Mouse (Mus musculus): ENCODE results near the gene Zfp800.

Gene Zfp800

DNA sequence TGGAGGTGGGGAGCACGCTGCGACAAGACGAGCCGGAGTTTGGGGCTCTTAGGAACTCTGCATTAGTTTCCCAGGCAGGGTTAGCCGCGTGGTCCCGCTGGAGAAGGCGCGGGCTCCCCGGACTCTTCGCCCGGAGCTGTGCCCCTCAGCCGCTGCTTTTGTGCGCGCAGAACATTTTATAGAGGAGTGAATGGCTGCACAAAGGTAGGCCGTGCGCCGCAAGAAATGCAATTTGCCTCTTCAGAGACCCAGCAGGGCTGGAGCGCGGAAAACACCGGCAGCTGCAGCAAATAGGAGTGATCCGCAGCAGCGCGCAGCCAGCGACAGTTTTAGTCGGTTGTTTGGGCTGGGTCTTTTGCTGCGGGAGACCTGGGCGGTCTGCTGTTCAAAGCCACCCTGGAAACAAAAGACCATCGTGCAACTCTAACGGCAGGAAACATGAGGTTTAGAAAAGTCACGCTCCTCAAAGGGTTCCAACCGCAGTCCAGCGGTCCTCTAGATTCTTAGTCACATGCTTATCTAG, at the start of gene Zfp800:
Gene Zfp800 (minus strand): TSS at position 325 of the 523 bp plus-strand sequence.
- peak; percentile 18 for DNase-seq (ENCODE audit: low spot score)

DNA sequence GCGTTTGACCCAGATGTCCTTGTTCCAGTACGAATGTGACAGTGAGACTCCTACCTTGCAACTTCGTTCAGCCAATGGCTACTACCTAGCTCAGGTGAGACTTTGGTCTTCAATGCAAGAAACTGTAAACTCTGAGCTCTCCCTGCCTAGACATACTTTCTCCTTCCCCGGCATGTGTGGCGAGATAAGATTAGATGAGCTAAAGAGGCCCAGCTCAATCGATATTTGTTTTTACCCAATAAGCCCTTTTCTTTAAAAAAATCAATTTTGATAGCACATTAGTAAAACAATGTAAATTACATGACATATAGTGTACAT, 33.7 kb upstream of the Zfp800 start:
- no peak for DNase-seq (ENCODE audit: low spot score)

DNA sequence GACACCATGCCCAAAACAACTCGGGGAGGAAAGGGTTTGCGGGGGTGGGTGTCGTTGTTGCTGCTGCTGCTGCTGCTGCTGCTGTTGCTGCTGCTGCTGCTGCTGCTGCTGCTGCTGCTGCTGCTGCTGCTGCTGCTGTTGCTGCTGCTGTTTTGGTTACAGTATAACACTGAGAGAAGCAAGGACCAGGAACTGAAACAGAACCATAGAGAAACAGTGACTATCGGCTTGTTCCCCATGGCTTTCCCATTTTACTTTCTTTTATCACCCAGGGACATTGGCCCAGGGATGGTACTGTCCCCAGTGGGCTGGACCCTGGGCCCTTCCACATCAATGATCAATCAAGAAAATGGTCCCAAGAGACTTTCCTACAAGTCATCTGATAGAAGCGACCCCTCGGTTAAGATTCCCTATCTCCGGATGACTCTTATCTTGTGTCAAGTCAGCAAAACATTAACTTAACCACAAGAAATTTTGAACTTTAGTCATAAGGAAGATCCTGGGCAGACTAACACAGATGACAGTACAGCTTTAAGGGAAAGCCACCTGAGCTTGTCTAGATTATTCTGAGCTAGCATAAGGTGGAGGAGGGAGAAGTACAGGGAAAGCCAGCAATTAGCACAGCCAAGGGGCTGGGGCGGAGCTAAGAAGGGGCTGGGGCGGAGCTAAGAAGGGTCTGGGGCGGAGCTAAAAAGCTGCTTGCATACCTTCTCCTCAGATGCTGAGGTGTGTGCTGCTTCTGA, 33.2 kb upstream of the Zfp800 start:
- DNase-seq (ENCODE audit: low spot score): no peak

DNA sequence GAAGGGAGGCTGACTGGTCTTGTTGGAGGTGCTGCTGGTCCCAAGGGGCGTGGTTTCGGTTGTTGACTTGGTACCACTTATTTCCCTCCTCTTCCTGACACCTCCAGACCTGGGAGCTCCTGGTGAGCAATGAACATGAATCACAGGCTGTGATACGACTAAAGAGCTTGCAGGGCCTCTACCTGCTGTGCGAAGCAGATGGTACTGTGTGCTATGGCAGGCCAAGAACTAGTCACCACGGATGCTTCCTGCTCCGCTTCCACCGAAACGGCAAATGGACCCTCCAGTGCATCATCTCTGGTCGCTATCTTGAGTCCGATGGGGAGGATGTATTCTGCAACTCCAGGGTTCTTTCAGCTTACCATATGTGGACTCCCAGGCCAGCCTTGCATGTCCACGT, 32.1 kb upstream of the Zfp800 start:
- DNase-seq (ENCODE audit: low spot score): no peak

DNA sequence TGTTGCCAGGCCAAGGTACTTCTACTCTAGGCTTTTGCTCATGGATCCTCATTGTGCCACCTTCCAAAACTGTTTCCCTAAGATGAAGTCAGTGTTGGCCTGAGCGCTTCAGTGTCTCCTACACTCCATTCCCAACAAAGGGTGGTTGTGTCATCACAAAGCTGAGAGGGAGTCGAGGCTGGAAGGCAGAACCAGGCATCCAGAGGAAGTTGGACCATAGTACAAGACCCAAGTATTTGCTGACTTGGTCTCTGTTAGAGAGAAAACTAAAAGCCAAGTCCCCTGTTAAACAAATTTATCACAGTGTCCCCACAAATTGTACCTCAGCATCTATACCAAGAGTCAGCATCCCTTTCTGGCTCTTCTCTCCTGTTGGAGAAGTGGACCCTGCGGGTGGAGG, 30.5 kb upstream of the Zfp800 start, which contains the start of gene Gcc1:
Gene Gcc1 (minus strand): TSS at position 101 of the 400 bp plus-strand sequence.
- DNase-seq (ENCODE audit: low spot score): no peak

DNA sequence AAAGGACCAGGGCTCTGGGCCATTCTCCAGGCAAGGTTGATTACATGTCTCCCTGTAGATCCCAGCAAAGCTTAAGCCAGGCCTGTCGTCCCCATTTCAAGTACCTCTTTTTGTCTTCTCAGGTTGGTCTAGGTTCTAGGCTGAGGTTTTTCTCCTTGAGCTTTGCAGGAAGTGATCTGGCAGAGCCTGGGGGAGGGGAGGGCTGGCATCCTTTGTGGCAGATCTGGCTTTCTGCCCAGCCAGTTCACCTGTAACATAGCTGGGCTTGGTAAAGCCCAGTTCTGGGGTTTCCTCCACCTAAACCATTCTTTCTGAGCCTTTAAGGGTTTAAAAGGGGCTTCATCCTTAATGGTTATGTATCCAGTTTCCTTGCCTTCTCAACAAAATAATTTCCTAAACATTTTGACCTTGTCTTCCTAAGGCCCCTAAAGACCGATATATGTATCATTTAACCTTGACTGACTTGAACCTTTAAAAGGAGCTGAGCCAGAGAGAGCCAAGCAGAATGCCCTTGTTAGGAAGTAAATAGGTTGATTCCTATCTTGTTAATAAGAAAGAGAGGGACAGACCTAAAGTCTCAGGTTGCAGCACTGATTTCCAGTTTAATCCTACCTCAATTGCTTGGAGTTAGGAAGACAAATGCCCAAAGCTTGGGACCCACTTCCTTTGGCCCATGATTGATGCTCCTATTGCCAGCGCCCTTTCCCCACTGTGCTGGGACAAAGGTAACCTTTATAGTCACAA, 29.5 kb upstream of the Zfp800 start, which contains the start of gene Fscn3:
Gene Fscn3 (plus strand): TSS at position 694 of the 744 bp plus-strand sequence.
- DNase-seq (ENCODE audit: low spot score): no peak

DNA sequence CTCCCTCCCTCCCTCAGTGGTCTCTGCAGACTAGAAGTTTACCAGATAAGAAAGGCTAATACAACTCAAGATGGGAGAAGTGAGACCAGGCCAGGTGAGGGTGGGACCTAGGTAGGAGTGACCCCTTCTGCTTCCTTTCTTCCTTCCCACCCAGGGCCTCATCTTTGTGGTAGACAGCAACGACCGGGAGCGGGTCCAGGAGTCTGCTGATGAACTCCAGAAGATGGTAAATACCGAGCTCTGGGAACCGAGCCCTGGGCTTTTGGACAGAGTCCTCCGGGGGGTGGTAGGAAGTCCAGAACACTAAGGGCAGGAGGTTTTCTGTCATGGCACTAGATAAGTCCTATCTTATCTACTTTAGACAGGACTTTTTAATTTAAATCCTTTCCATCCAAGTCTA, 27.2 kb upstream of the Zfp800 start:
- no peak for DNase-seq (ENCODE audit: low spot score)

DNA sequence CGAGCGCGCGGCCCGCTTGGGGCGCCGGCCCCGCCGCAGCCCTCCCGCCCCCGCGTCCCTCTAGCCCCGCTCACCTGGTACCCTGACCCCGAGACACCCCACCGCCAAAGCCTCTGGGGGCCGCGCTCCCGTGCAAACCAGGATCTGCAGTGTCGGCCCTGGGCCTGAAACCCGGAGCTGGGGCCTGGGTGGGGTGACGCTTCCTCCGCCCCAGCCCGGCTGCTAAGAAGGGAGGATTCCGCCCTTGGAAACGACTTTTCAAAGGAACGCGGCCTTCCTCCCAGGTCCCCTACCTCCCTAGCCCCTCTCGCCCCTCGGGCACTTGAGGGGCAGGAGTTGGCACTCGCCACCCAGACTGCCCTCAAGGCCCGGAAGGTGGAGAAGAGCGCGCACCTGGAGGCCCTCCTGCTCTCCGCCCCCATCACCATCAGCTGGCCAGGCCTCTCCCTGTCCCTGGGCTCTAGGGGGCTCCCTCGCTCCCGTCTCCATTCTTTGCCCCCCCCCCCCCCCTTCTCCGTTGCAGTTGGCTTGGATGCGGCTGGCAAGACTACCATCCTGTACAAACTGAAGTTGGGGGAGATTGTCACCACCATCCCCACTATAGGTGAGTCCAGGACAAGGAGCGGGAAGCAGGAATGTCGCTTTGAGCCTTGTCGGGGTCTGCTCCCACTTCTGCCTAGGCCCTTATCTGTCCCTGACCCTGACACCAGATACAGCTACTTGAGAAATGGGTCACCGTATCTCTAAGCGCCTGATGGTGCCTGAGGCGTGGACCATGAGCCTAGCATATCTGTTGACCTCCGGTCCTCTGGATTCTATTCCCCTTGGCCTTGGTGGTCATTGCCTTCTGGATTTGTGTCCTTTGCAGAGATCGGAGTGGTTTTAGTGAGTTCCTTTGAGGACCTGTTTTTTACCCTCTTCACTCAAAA, 26.2 kb upstream of the Zfp800 start:
- peak; percentile 63 for DNase-seq (ENCODE audit: low spot score)

DNA sequence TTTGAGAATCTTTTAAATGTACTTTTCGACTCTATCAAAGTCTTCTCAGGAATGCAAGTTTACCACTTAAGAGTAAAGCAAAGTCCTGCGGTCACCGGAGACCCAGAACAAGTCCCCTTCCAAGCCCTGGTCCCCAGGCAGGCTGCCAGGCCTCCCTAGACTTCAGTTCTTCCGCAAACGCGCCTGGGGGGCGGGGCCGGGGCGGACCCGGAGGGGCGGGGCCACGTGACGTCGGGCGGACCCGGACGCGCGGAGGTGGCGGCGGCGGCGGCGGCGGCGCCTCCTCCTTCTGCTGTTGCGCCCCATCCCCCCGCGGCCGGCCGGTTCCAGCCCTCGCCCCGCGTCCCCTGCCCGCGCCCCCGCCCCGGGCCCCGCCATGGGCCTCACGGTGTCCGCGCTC, 25.5 kb upstream of the Zfp800 start, which contains the start of gene Arf5:
Gene Arf5 (plus strand): TSS at position 248 of the 400 bp plus-strand sequence.
- DNase-seq (ENCODE audit: low spot score): peak; percentile 96

DNA sequence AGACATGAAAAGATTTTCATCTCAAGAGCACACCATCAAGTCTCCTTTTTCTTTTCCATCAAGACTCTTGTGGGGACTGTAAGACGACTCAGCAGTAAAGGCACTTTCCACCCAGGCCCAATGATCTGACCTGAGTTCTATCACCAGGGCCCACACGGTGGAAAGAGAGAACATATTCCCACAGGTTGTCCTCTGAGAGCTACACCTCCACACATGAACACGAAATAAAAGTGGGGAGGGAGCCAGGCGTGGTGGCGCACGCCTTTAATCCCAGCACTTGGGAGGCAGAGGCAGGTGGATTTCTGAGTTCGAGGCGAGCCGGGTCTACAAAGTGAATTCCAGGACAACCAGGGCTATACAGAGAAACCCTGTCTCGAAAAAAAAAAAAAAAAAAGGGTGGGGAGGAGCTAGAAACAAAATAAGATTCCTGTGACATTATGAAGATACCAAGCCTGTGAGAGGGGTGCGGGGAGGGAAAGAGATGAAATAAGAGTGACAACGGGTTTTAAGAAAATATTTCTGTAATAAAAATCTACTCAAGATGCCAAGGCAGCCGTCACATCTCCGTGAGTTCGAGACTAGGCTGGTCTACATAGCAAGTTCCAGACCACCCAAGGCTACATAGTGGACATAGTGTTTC, 25.0 kb upstream of the Zfp800 start:
- no peak for DNase-seq (ENCODE audit: low spot score)

DNA sequence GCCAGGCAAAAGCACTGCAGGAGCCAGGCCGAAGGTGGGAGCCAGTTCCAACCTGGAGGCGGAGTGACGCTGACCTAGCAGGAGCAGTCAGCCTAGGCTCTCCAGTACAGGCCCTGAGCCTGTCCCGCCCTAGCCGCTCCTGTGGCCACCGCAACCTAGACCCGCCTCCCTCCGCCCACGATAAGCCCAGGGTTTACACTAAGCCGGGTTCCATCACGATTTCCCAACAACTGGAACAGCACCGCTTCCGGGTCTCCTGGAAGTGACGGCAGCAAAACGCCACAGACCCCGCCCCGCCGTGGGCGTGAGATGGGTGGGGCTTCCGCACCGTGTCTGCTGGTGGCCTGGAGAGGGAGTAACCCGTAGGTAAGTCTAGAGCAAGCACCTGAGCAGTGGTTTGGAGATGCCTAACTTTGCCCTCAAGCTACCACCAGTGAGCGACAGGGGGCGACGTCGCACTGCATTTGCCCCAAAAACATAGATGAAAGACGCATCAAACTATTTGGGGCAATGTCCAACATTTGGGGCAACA, 23.7 kb upstream of the Zfp800 start:
- DNase-seq (ENCODE audit: low spot score): peak; percentile 95

DNA sequence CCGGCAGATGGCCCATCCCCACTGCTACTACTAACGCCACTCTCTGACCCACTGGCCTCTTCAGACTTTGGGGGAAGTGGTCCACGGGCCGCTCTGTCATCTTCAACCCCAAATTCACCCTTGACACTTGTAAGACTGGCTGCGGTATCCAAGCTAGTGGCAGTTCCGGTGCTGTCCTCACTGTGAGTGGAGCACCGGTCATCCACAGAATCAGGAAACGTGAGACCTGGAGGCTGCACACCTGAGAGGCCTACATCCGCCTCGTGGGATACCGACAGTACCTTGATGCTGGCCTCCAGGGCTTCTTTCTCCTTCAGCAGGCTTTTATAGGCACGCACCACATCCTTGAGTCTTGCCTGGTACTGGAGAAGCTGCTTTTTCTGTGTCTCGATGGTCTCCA, 23.1 kb upstream of the Zfp800 start:
- DNase-seq (ENCODE audit: low spot score): no peak

DNA sequence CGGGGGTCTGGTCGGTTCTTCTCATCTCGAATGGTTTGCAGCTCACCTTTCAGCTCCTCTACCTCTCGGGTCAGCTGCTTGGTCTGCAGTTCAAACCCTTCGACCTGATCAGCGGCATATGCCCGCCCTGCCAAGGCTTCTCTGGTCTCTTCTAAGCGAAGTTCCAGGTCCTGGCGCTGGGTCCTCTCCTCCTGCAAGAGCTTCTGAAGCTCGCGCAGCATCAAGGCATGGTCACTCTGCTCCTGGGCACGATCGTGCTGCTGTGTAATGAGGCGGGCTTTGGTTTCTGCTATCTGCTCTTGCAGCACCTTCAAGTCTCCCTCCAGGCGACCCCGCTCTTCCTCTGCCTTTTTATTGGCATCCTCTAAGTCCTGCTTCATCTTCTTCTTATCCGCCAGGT, 22.6 kb upstream of the Zfp800 start:
- no peak for DNase-seq (ENCODE audit: low spot score)

DNA sequence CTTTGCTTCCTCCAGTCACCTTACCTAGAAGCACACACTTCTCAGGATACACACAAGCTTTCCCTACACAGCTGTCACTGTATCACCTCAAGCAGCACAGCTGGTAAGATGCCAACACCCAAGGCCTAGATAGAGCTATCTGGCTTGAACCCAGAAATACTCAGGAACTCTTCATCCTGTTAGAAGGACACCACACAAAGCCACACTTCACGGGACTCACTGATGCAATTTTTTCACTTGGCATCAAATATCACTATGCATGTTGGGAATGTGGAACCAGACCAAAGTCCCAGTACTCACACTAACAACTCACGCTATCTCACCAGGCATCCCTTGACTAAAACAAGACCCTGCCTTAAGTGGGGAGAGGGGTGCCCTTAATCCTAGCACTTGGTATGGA, 21.9 kb upstream of the Zfp800 start:
- DNase-seq (ENCODE audit: low spot score): no peak

DNA sequence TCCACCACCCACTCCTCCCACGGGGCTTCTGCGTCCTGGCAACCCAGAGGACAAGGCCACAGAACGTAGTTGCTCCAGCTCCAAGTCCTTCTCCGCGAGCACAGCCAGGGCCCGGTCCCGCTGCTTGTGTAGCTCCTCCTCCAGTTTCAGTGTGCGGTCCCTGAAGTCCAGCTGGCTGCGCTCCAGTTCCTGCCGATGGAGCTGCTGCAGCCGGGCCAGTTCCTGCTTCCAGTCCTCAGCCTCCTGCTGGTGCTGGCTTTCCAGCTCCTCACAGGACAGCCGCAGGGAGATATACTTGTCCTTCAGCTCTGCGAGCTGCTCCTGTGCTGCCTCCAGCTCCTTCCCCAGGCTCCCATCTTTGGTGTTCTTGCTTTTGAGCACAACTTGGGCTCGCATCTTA, 20.6 kb upstream of the Zfp800 start:
- DNase-seq (ENCODE audit: low spot score): peak; percentile 83

DNA sequence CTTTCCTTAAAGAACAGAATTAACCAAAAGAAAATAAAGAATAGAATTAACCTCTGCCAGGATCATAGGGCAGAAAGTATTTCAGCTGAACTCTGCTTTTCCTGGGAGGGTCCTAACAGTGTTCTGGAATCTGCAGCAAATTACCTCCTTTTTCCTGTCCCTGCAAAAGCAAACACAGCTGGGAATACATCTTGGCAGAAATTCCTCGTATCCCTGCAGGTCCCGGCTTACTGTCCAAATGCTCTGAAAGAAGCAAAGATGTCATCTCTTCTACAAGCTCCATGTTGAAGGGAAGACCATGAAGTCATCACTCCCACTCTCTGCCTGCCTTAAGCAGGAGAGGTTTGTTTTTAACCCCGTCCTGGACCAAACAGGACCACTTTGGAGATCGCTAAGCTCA, 19.2 kb upstream of the Zfp800 start:
- DNase-seq (ENCODE audit: low spot score): no peak

DNA sequence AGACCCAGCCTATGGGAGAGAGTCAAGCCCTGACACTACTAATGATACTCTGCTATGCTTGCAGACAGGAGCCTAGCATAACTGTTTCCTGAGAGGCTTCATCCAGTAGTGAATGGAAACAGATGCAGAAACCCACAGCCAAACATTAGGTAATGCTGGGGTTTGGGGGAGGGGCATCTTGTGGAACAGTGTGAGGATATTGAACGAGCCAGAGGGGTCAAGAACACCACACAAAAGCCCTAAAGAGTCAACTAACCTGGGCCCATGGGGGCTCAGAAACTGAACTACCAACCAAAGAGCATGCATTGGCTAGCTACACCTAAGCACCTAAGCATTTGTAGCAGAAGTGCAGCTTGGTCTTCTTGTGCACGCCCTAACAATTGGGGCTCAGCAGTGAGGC, 13.4 kb upstream of the Zfp800 start:
- DNase-seq (ENCODE audit: low spot score): no peak

DNA sequence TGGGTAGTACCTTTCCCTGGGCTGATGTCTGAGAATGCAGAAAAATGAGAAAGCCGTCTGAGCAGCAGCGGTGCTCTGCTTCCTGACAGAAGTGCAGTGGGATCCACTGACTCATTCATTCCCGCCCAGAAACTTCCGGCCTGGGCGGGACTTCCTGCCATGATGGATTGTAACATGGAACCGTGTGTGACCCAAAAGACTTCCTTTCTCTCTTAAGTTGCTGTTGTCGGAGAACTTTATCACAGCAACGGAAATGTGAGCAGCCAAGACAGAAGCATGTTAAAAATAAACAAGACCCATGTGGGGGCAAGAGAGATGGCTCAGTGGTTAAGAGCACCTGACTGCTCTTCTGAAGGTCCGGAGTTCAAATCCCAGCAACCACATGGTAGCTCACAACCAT, 12.2 kb upstream of the Zfp800 start:
- DNase-seq (ENCODE audit: low spot score): no peak

DNA sequence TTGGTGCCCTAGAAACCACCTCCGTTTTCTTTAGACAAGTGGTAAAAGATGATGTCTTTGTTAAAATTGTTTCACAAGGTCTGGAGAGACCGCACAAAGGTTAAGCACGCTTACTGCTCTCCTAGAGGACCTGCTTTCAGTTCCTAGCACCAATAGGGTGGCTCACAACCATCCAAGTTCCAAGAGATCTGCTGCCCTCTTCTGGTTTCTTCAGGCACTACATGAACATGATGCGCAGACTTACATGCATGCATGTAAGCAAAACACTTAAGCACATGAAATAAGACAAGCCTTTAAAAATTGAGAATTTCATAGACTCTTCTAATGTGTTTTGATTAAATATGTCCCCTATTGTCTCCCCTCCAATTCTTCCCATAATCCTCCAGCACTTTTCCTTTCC, 2.0 kb upstream of the Zfp800 start:
- DNase-seq (ENCODE audit: low spot score): no peak

DNA sequence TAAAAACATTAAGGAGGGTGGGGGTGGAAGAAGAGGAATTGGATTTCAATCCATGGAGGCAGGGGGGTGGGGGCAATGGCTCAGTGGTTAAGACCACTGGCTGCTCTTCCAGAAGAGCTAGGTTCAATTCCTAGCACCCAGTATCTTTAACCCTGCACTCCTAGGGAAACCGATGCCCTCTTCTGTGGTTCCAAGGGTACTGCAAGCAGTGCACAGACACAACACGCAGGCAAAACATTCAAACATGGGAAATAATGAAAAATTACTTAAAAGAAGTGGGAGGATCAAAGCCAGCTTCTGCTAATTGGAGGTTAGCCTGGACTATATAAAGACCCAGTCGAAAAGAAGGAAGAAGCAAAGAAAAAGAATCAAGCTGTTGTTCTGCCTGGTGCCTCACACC, 921 bp upstream of the Zfp800 start:
- no peak for DNase-seq (ENCODE audit: low spot score)

DNA sequence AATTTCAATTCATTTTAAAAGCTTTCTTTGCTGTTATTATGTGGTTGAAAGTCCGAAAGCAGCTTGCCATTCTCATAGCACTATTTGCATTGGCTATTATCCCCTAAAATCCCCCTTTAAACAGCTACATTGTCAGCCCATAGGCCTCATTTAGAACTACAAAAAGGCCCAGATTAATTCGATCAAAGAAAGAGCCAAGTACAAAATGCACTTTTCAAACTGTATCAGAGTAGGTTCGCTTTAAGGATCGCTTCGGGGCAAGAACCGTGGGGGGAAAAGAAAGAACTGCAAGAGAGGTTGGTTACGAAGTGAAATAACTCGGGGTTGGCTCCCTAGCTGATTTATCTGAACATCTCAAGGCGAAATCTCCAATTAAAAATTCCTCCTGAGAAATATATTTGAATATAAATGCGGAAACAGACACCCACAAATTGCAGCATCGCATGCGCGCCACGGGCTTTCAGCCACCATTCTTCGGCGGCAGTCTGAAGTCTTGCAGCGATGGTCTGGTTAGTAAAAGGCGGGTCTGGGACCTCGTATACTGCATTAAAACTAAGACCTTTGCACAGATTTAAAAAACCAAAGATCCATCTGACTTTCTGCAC, 850 bp downstream of the Zfp800 start:
- DNase-seq (ENCODE audit: low spot score): no peak
